Mouse (Mus musculus): ENCODE results near the gene Zfp74. TPM values are rescaled to one million over a fixed set of nuclear protein-coding genes. Genes with fewer than 3 reads are reported as not detected.

Zfp74 gene
- polyA plus RNA-seq, 1 experiment, result 22.9 TPM

- no peak for TF ChIP-seq GATA1 (IDR thresholded peaks at IDR 0.05; ENCODE audit: low read length)
Measured at GRCm38 (mm10) chr7:29958125-29958724, 4.3 kb upstream of the Zfp74 start.

GRCm38 (mm10) chr7:29956257-29956656, 2.4 kb upstream of the Zfp74 start:
- no peak for TF ChIP-seq GATA1 (IDR thresholded peaks at IDR 0.05; ENCODE audit: low read length)

DNA sequence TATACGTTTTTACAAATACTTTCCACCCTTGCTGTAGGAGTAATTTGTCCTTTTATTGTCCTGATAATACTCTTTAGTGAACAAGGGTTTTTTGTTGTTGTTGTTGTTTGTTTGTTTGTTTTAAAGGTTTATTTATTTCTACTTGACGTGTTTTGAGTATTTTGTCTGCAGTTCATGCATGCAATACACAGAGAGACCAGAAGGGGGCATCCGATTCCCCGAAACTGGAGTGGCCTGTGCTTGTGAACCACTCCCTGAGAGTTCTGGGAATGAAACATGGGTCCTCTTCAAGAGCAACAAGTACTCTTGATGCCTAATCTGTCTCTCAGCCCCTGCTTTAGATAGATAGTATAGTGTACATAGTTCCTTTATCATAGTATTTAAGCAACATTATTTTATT, 842 bp upstream of the Zfp74 start:
- no peak for TF ChIP-seq GATA1 (IDR thresholded peaks at IDR 0.05; ENCODE audit: low read length)

GRCm38 (mm10) chr7:29953086-29953485, 803 bp downstream of the Zfp74 start:
- TF ChIP-seq GATA1 (IDR thresholded peaks at IDR 0.05; ENCODE audit: low read length), result no peak

GRCm38 (mm10) chr7:29944201-29944600, 9.7 kb downstream of the Zfp74 start:
- TF ChIP-seq GATA1 (IDR thresholded peaks at IDR 0.05; ENCODE audit: low read length), result no peak

DNA sequence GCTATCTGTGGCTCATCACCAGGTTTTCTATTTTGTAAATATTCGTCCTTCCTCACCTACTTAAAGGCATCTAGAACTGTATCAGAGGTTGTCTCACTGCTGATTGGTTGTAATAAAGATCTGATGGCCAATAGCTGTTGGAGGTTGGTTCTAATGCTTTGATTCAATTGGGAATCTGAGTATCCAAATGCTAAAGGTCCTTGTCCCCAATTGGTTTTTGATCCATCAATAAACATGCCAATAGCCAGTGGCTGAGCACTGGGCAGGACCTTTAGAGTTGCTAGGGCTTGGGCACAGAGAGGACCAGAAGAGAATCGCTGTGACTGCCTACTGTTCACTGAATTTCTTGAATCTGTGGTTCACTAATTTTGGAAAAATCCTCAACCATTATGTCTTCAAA, 10.2 kb downstream of the Zfp74 start:
- TF ChIP-seq GATA1 (IDR thresholded peaks at IDR 0.05; ENCODE audit: low read length), result no peak

DNA sequence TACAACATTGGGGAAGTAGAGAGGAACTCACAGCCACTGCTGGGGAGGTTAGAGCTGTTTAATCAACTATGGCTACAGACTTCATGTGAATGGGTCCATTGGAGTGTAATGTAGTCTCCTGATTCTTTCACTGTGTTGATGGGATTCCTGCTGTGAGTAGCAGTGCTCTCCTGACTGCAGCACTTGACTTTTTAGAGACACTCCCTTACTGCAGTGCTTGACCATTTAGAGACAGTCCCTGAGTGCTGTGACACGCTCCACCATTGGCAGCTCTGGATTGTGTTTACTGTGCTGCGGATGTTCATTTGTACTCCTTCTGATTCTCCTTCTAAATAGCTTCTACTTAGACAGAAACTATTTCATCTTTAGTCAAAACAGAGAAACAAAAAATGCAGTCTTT, 11.1 kb downstream of the Zfp74 start:
- no peak for TF ChIP-seq GATA1 (IDR thresholded peaks at IDR 0.05; ENCODE audit: low read length)

GRCm38 (mm10) chr7:29941027-29941426, 12.9 kb downstream of the Zfp74 start:
- no peak for TF ChIP-seq GATA1 (IDR thresholded peaks at IDR 0.05; ENCODE audit: low read length)

DNA sequence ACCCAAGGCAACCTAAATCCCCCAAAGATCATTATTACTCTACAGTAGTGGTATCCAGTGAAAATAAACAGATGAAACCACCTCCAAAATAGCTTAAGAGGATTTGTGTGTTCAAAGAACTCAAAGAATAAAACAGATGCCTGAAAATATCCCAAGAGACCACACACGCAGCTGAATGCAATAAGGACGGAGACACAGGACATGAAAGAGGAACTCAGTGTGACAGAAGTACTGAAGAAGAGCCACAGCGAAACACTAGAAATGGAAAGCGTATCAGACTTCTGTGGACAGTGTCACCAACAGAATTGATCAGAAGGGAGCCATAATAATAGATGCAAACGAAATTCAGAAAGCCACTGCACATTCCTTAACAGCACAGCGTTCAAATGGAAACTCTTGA, 15.0 kb downstream of the Zfp74 start:
- no peak for TF ChIP-seq GATA1 (IDR thresholded peaks at IDR 0.05; ENCODE audit: low read length)

GRCm38 (mm10) chr7:29922780-29923179, 31.1 kb downstream of the Zfp74 start:
- no peak for TF ChIP-seq GATA1 (IDR thresholded peaks at IDR 0.05; ENCODE audit: low read length)

GRCm38 (mm10) chr7:29921439-29922093, 32.3 kb downstream of the Zfp74 start:
- TF ChIP-seq GATA1 (IDR thresholded peaks at IDR 0.05; ENCODE audit: low read length), result no peak

- no peak for TF ChIP-seq GATA1 (IDR thresholded peaks at IDR 0.05; ENCODE audit: low read length)
Measured at GRCm38 (mm10) chr7:29918062-29918453, 35.8 kb downstream of the Zfp74 start.

- TF ChIP-seq GATA1 (IDR thresholded peaks at IDR 0.05; ENCODE audit: low read length), result no peak
Measured at GRCm38 (mm10) chr7:29917371-29918061, 36.4 kb downstream of the Zfp74 start.

DNA sequence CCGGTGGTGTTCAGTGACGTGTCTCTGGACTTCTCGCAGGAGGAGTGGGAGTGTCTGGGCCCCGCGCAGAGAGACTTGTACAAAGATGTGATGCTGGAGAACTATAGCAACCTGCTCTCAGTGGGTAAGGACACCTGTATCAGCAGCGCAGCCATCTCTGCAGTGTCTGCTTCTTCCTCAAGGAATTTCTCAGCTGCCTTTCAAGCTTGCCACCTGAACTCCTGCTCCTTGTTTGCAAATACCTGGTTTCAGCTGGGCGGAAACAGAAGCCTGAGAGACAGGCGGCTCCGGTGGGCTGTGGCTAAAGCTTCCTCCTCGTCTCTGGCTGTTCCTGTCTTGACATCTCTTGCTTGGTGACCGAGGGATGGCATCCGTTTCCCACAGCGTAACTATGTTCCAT, 41.7 kb downstream of the Zfp74 start:
- no peak for TF ChIP-seq GATA1 (IDR thresholded peaks at IDR 0.05; ENCODE audit: low read length)

GRCm38 (mm10) chr7:29910252-29910651, 43.6 kb downstream of the Zfp74 start:
- no peak for TF ChIP-seq GATA1 (IDR thresholded peaks at IDR 0.05; ENCODE audit: low read length)

GRCm38 (mm10) chr7:29908130-29908950, 45.5 kb downstream of the Zfp74 start, which contains the start of gene Zfp383:
Zfp383 (plus strand) TSS chr7:29908223.
- TF ChIP-seq GATA1 (IDR thresholded peaks at IDR 0.05; ENCODE audit: low read length), result no peak
